Mouse (Mus musculus) liver, embryonic 14.5 days (tissue): ENCODE results near the gene Nebl.

Experiments
- CTCF ChIP-seq: IDR thresholded peaks from 2 replicates; pipeline ENCODE4 v1.5.1; 2016; ENCODE audit warnings: antibody characterized with exemption, low read depth, control low read depth
- EP300 ChIP-seq: IDR thresholded peaks from 2 replicates; pipeline ENCODE4 v1.6.1; 2016; ENCODE audit warnings: antibody characterized with exemption, low read depth

- no peak for TF ChIP-seq EP300
- no peak for TF ChIP-seq CTCF
These were observed 302.2 kb downstream of the Nebl start for GRCm38 (mm10) chr2:17429028-17429427.
